Mouse (Mus musculus) left cerebral cortex, adult 2 months (tissue): Measurements from ENCODE around the gene Acsbg1. TPM values are rescaled to one million over a fixed set of nuclear protein-coding genes. Genes with fewer than 3 reads are reported as not detected.
A peak's percentile ranks its signal among the peaks of the same experiment; 100 is the strongest.

ENCODE experiments used
- DNase-seq, 2 experiments: peaks; one replicate each; pipeline ENCODE4 v3.0.0; 2021 to 2022; ENCODE audit warnings: low spot score in 2 of 2, mixed read lengths in 1 of 2; ENCODE audit errors: extremely low spot score in 1 of 2
- H3K27ac ChIP-seq: fragments of 200-600 bp; 2 replicates; pipeline ENCODE4 v1.8.1; 2022
- H3K4me3 ChIP-seq: fragments of 200-600 bp; 2 replicates; pipeline ENCODE4 v1.8.1; 2022
- CTCF ChIP-seq: fragments of 200-600 bp; IDR thresholded peaks from 2 replicates; pipeline ENCODE4 v1.8.1; 2022; ENCODE audit warnings: antibody characterized with exemption, mild to moderate bottlenecking, moderate library complexity
- intact Hi-C: fragments of 180-260 bp; cut with DNase I; formaldehyde crosslinking; loops from one replicate; pipeline ENCODE4 v1.15.1; 2025
- total RNA-seq, 2 experiments: library from RNA; stranded (reverse); gene quantifications; 2 replicates each; pipeline ENCODE4 v1.2.3; 2021

Gene Acsbg1
- total RNA-seq, 2 experiments from 2014 or later: 114 to 132 TPM

GRCm38 (mm10) chr9:54689446-54689845, 27.8 kb upstream of the Acsbg1 start:
- no peak for DNase-seq
- intact Hi-C loops: no loop called here
- Histone ChIP-seq H3K4me3 (no peak overlapping the region), H3K27ac (no peak overlapping the region)
- no peak for TF ChIP-seq CTCF

GRCm38 (mm10) chr9:54687246-54688236, 25.9 kb upstream of the Acsbg1 start:
- DNase-seq: no peak
- Histone ChIP-seq H3K27ac (no peak overlapping the region), H3K4me3 (no peak overlapping the region)
- no peak for TF ChIP-seq CTCF
- intact Hi-C loops: no loop called here

GRCm38 (mm10) chr9:54683814-54684605, 22.3 kb upstream of the Acsbg1 start:
- intact Hi-C loops: no loop called here
- TF ChIP-seq CTCF: no peak
- H3K27ac ChIP-seq: no peak overlapping the region
- no peak overlapping the region for H3K4me3 ChIP-seq
- DNase-seq: no peak

- intact Hi-C loops: no loop called here
- TF ChIP-seq CTCF: no peak
- no peak for DNase-seq
- H3K27ac ChIP-seq: no peak overlapping the region
- H3K4me3 ChIP-seq: no peak overlapping the region
Observed at GRCm38 (mm10) chr9:54682846-54683245, 21.2 kb upstream of the Acsbg1 start.

- H3K4me3 ChIP-seq: peak overlapping the region; percentile 32
- DNase-seq: peak; percentile 69 to 85
- no peak overlapping the region for H3K27ac ChIP-seq
- intact Hi-C loops: loop anchor here (1.0 to 5.0 kb wide), 3 partner anchors 44 to 149 kb away; no protein-coding TSS in a partner anchor
- peak; percentile 73 for TF ChIP-seq CTCF
Observed at GRCm38 (mm10) chr9:54676531-54676986, 14.9 kb upstream of the Acsbg1 start.

- Histone ChIP-seq H3K27ac (no peak overlapping the region), H3K4me3 (no peak overlapping the region)
- no peak for TF ChIP-seq CTCF
- DNase-seq: no peak
- intact Hi-C loops: no loop called here
Observed at GRCm38 (mm10) chr9:54673887-54674286, 12.2 kb upstream of the Acsbg1 start.

- H3K27ac ChIP-seq: no peak overlapping the region
- H3K4me3 ChIP-seq: no peak overlapping the region
- no peak for TF ChIP-seq CTCF
- no peak for DNase-seq
- intact Hi-C loops: no loop called here
Observed at GRCm38 (mm10) chr9:54671962-54672361, 10.3 kb upstream of the Acsbg1 start.

- intact Hi-C loops: no loop called here
- no peak for DNase-seq
- TF ChIP-seq CTCF: no peak
- no peak overlapping the region for H3K4me3 ChIP-seq
- no peak overlapping the region for H3K27ac ChIP-seq
Observed at GRCm38 (mm10) chr9:54668455-54668854, 6.8 kb upstream of the Acsbg1 start.

GRCm38 (mm10) chr9:54666116-54666515, 4.4 kb upstream of the Acsbg1 start:
- H3K27ac ChIP-seq: no peak overlapping the region
- intact Hi-C loops: no loop called here
- no peak; the same call in 1 of the 2 replicates for TF ChIP-seq CTCF

GRCm38 (mm10) chr9:54664358-54664757, 2.7 kb upstream of the Acsbg1 start:
- no peak for DNase-seq
- TF ChIP-seq CTCF: no peak
- intact Hi-C loops: no loop called here
- Histone ChIP-seq H3K4me3 (no peak overlapping the region), H3K27ac (no peak overlapping the region)

More at GRCm38 (mm10) chr9:54666116-54666515, 4.4 kb upstream of the Acsbg1 start:
- no peak for DNase-seq
- no peak overlapping the region for H3K4me3 ChIP-seq

GRCm38 (mm10) chr9:54658773-54659172, 2.9 kb downstream of the Acsbg1 start:
- no peak for DNase-seq
- Histone ChIP-seq H3K27ac (no peak overlapping the region), H3K4me3 (no peak overlapping the region; the same call in 1 of the 2 replicates)
- TF ChIP-seq CTCF: no peak
- intact Hi-C loops: no loop called here

- TF ChIP-seq CTCF: no peak
- Histone ChIP-seq H3K4me3 (no peak overlapping the region), H3K27ac (no peak overlapping the region)
- intact Hi-C loops: no loop called here
- no peak for DNase-seq
Observed at GRCm38 (mm10) chr9:54656402-54656801, 5.3 kb downstream of the Acsbg1 start.
